Mouse (Mus musculus) layer of hippocampus, adult 11-12 months (tissue): ENCODE data around the gene Larp7.

Source experiments
- DNase-seq: peaks from one replicate; pipeline ENCODE4 v3.0.0; 2022; ENCODE audit warnings: low spot score

Larp7 gene

DNA sequence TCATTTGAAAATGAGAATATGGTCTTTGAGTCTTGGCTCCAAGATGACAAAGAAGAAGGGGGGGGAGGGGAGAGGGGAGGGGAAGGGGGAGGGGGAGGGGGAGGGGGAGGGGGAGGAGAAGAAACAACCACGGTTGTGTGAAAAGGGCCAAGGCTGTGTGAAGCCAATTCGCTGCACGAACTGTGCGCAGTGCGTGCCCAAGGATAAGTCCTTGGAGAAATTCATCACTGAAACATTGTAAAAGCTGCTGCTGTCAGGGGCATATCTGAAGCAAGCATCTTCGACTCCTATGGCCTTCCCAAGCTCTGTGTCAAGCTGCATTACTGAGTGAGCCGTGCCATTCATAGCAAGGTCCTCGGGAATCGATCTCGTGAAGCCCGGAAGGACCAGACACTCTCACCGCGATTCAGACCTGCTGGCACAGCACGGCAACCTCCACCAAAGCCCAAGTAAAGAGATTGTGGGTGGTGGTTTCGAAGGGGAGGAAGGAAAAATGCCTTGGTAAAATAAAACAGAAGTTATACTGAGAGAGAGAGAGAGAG, 40.3 kb downstream of the Larp7 start:
- no peak for DNase-seq

DNA sequence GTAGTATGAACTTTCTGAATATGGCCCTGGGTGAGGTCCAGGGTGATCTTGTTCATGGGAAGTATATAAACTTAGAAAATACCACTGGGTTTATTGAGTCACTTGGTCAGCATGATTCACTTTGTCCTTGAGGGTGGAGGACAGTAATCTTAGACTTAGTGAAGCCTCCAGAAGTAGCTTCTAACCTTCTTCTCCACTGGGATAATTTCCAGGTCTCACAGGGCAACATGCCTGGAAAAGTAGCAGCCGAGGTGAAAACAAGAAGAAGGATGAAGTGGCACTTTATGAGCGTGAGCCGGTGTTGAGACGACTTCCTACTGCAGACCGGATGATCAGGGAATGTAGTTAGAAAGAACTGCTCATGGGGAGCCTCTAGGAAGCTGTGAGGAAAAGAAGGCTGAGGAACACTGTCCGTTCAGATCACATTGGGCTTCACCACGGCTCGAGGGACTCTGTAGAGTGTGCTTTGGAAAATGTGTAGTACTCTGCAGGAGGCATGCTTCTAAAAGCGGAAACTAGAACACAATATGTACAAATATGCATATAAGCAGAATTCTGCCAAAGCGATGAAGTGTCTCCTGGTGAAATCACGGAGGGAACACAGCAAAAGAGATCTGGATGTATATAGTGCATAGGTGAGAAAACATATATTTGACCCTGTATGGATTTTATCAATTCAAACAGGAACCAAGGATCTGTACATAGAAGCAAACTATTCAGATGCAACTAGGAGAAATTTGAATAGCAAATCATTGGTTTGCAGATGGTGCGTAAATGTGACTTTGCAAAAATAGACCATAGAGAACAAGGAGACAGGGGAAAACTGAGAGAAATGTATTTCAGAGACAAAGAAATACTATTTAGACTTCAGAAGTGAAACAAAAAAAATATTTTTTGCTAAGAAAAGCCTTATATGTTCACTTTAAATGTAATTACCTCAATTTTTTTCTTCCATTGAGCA, 41.1 kb downstream of the Larp7 start:
- DNase-seq: no peak

GRCm38 (mm10) chr3:127507878-127508783, 45.0 kb downstream of the Larp7 start:
- DNase-seq: no peak

GRCm38 (mm10) chr3:127498742-127499400, 54.3 kb downstream of the Larp7 start, which contains the start of gene Ank2:
Ank2 (minus strand) TSS chr3:127499350.
- DNase-seq: peak; percentile 59

GRCm38 (mm10) chr3:127498197-127498741, 54.9 kb downstream of the Larp7 start:
- DNase-seq: peak; percentile 30

GRCm38 (mm10) chr3:127492663-127493062, 60.5 kb downstream of the Larp7 start:
- DNase-seq: no peak

DNA sequence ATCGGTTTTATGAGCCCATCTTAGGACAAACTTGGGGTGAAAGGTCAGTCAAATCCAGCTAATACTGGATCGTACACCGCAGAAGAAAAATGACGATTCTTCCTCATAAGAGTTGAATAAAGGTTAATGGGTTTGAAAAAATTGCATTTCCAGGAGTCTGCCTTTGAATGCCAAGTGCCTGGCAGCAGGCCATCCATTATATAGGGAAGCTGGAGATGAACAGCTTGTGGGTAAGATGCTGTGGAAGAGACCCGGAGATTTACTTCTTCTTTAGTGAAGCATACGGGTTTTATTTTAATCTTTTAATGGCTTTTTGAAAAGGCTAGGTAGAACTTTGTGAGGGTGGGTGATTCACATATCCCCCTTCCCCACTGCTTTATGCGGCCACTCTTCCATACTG, 65.8 kb downstream of the Larp7 start:
- DNase-seq: no peak
